Mouse (Mus musculus) adrenal gland, adult 18-20 months (tissue): ENCODE data around the gene Pakap. TPM values are rescaled to one million over a fixed set of nuclear protein-coding genes. Genes with fewer than 3 reads are reported as not detected.

Source experiments
- DNase-seq, 2 experiments: peaks; one replicate each; pipeline ENCODE4 v3.0.0; 2021 to 2022; ENCODE audit warnings: low spot score in 2 of 2
- total RNA-seq, 2 experiments: library from RNA; stranded (reverse); gene quantifications; 1 replicate in 1 of 2; 2 replicates in 1 of 2; pipeline ENCODE4 v1.2.3; 2021

Gene Pakap
- total RNA-seq, 2 experiments from 2014 or later = 34.5 to 69.8 TPM

DNA sequence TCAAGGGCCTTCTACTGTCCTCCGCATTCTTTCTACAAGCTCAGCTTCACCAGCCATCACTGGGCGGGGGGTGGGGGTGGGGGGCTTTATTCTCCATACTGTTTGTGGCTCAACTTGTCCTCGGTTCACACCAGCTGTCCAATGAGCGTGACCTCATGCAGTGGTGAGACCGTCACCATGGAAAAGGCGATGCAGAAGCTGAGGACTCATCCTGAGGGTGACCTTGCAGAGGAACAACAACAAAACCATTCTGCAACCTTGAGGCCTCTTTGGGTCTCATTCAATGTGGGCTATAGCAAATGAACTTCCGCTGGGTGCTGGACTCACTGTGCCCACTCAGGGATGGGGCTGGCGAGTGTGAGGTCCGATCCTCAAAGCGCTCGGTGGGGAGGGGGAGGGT lies 183.6 kb downstream of the Pakap start:
- DNase-seq = no peak

DNA sequence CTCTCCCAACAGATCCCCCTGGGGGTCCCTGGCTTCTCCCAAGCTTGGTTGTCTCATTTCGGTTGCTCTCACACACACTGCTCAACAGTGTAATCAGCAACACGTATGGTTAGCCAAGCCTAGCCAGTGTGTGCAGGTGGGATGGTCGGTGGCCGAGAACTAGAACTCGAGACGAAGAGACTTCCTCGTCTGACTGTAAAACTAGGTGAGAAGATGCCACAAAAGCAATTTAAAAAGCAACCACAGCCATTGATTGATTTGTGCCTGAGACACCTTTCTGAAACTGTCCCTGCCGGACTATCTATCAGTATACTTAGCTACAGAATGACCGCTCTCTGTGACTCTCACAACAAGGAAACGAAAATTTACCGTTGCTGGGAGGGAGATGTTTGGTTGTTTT lies 187.1 kb downstream of the Pakap start:
- no peak for DNase-seq

GRCm38 (mm10) chr4:57757997-57758396 lies 190.0 kb downstream of the Pakap start:
- no peak for DNase-seq

DNA sequence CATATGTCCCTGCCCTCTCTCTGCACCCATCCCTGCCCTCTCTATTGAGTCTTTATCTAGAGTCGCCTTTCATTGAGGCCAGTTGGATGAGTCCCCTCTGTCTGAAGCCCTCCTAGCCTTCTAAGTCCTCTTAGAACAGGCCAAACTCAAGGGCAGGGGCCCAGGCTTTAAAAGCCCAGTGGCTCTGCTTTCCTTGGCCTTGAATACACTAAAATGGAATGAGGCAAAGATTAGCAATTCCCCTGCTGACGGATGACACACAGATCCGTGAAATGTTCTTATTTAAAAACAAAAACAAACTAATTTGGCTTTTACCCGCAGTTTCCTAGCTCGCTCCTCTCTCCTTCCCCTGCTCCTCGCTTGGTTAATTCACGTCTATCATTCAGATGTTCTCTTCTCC lies 194.4 kb downstream of the Pakap start:
- DNase-seq = no peak

DNA sequence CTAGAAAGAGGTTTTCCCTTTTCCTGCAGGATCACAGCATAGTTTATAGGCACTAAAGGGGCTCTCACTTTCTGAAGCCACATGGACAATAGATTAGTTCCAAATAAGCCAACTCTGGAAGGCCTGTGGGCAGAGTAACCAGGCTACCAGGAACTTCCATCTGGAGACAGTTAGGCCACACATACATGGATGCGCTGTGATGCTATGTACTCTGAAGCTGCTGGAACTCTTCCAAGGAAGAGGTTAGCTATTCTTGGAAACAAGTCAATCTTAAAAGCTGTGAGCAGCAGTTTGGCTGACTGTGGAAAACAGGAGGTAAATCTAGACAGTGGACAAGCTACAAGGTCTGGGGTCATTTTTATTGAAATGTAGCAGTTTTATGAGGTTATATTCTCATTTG lies 196.4 kb downstream of the Pakap start:
- no peak for DNase-seq

GRCm38 (mm10) chr4:57764926-57765325 lies 196.9 kb downstream of the Pakap start:
- DNase-seq = no peak

GRCm38 (mm10) chr4:57765806-57766205 lies 197.8 kb downstream of the Pakap start:
- no peak for DNase-seq

DNA sequence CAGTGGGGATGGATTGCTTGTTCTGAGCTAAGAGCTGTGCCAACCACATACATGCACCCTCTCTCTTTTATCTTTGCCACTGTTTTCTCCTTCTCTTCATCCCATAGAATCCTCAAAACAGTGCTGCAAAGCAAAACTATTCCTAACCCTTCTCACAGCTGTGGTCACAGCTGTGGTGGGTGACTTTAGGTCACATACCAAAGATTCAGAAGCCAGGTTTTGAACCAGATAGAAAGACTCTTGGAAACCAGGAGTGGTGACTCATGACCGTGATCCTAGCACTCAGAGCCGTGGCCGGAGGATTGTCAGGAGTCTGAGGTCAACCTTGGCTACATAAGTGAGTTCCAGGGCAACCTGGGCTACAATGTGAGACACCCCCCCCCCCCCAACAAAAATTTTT lies 201.0 kb downstream of the Pakap start:
- DNase-seq = no peak

GRCm38 (mm10) chr4:57770185-57770823 lies 202.3 kb downstream of the Pakap start:
- no peak for DNase-seq

GRCm38 (mm10) chr4:57771558-57772219 lies 203.7 kb downstream of the Pakap start:
- no peak for DNase-seq

DNA sequence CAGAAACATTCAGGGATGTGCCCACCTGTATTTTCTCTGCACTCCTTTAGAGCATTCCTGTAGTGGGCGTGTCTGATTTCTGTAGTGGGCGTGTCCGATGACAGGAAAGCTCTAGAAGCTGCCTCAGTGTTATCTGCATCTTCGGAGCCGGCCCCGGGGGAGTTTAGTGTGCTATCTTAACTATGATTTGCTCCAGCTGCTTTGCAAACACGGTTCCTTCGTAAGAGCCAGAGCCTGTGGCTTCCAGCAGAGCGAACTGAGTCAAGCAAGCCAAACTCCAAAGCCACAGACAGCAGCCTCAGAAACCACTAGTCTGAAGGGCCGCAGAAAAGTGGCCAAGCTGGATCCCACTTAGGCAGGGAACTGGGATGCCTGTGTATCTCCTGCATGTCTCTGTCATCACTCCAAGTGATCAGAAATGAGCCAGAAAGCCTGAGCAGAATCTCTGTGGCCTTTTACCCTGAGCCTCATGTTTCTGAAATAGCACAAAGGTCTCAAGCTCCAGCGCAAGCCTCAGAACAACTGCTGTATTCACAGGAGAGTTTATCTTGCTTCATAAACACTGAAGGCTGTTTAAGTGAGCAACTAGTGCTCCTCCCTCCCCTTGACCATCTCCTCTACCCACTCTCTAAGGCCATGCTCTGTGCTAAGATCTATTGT lies 205.0 kb downstream of the Pakap start:
- no peak for DNase-seq

DNA sequence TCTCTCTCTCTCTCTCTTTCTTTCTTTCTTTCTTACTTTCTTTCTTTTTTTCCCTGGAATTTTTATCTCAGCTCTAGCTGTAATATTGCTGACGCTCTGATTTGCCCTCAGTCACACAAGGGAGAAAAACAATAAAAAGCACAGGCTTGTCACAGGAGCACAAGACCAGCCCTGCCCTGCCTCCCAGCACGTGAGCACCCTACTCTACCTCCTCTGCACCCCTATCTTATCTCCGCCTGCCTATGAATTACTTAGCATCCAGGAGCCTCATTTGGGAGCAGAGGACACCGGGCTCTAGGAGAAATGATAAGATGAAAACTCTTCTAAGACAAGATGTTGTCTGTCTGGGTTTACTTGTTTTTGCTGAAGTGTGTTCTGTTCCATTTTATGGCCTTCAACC lies 206.5 kb downstream of the Pakap start:
- no peak for DNase-seq

- DNase-seq = no peak
These were observed 207.6 kb downstream of the Pakap start for GRCm38 (mm10) chr4:57775582-57775981.

- no peak for DNase-seq
These were observed 212.4 kb downstream of the Pakap start for GRCm38 (mm10) chr4:57780403-57780802.

DNA sequence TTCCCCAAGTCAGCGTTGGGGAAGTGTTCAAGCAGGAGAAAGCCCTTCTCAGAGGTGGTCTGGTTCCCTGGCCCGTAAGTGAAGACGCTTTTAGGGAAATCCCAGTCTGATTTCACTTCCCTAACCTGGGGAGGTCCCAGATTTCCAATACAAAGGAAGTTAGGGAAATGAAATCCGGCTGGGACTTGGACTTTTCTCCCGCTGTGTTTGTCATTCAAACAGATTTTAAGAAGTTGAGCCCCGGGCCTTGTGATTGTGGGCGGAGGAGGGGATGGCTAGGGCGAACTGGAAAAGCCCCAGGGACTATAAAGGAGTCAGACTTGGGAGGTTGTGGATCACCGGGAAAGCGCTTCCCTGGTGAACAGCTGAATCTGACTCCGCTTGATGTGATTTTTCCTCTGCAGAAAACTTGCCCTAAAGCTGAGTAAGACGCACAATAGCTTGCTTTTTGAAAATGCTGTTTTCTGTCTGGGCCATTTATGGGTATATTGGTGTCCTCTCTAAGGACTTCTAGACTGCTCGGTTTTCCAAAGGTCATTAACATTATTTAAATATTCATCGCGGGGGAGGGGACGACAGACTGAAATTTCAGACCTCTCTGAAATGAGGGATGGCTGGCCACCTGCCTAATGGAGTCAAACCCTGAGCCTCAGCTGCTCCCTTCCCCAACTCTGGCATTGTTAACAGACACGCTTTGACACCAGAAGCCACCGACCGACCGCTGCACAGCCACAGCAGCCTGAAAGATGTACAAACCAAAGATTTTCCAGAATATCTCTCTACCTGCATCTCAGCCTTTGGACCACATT lies 213.1 kb downstream of the Pakap start:
- DNase-seq = no peak

DNA sequence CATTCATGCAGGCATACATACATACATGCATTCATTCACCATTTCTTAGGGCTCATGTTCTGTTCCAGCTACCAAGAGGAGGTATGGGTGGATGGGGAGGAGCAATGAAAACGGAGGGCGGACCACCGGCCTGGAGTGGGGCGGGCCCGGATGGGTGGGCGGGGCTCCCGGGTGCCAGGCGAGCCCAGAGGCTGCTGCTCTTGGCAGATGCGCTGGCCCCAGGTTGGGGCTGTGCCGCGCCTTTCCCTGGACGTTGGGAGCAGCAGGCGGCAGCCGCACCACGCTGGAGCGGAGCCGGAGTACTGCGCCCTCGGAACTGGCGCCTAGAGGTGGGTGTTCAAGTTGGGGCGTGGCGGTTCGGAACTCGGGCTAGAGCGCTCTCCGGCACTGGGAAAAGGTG lies 214.0 kb downstream of the Pakap start:
- DNase-seq = peak; percentile 75 to 80

GRCm38 (mm10) chr4:57782549-57783390 lies 214.8 kb downstream of the Pakap start:
- peak in 1 of 2 experiments; percentile 33 for DNase-seq

DNA sequence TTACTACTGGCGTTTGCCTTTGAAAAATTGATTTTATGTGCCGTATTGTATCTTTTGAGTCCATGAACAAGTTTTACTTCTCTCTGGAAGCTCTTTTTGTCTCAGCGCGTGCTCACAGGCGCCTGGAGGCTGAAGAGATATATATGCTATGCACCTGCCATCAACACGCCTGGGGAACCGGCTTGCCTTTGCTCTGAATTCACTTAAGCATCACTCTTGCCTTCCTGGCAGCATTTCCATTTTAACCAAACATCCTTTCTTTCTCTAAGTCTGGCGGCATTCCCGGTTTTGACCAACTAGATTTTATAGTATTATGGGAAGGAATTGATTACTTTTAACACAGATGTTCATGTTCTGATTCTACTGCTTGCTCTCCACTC lies 215.4 kb downstream of the Pakap start:
- no peak for DNase-seq

- no peak for DNase-seq
These were observed 216.0 kb downstream of the Pakap start for GRCm38 (mm10) chr4:57783853-57784600.

DNA sequence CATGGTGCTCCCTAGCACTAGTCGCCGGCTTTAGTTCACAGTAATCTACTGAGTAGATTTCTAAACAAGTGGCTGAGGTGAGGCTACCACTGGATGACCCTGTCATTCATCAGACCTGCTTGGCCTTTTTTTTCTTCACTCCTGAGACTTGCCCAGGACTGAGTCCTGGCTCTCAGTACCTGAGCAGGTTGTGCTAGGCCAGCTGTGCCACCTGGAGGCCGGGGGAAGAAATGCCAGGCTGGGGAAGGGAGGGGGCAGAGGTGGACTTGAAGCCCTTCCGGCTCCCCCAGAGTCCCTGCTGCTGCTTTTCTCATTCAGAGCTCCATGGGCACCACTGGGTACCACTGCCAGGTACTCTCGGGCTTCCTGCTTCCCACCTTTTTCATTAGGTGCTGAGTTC lies 220.7 kb downstream of the Pakap start:
- no peak for DNase-seq
